In genomic region chr3:101448765-101449164, GRCm38 (mm10) we compare ENCODE assay signal across 14 mouse cellular contexts.
DNase-seq lines count a peak whose midpoint lies in the region; ATAC-seq and TF ChIP-seq lines count a peak whose summit lies in the region.
"Had no signal": no experiment of that assay in that cellular context is flagged by ENCODE, and none has a peak within 500 bp of the region (broad histone marks: within the 10 kb centered on the region; RNA-seq: fewer than 3 reads in every experiment).

No protein-coding gene starts in this region.

- peak; percentile 52 for ATAC-seq in hindbrain, postnatal 0 days
- ATAC-seq in hindbrain, embryonic 12.5 days (ENCODE audit: low FRiP score) = no peak
- ATAC-seq in midbrain, embryonic 16.5 days = peak; percentile 61

- no peaks in the 10 kb centered on the region for H3K27me3 ChIP-seq in hindbrain, postnatal 0 days (ENCODE audit: insufficient read depth, low read length)
- no peaks in the 10 kb centered on the region for H3K27me3 ChIP-seq in hindbrain, embryonic 12.5 days
- no peaks in the 10 kb centered on the region for H3K27me3 ChIP-seq in midbrain, embryonic 16.5 days (ENCODE audit: control insufficient read depth, insufficient read depth, low read depth, low read length)
- H3K27me3 ChIP-seq: embryonic facial prominence, embryonic 15.5 days; midbrain, embryonic 12.5 days had no signal

- no peak overlapping the region; the same call in 1 of the 2 replicates for H3K27ac ChIP-seq in hindbrain, postnatal 0 days
- no peak overlapping the region for H3K27ac ChIP-seq in hindbrain, embryonic 12.5 days
- H3K27ac ChIP-seq in midbrain, embryonic 16.5 days (ENCODE audit: low read length) = peak overlapping the region; percentile 71
- H3K27ac ChIP-seq: embryonic facial prominence, embryonic 15.5 days; midbrain, embryonic 12.5 days had no signal

- WGBS in hindbrain, postnatal 0 days = 55% methylated on average over 3 of the region's 3 CpGs
- WGBS in hindbrain, embryonic 12.5 days = 85% methylated on average over 3 of the region's 3 CpGs
- 62% methylated on average over 3 of the region's 3 CpGs for WGBS in midbrain, embryonic 16.5 days

- H3K4me1 ChIP-seq in hindbrain, postnatal 0 days (ENCODE audit: insufficient read depth, low read length) = no peaks in the 10 kb centered on the region
- H3K4me1 ChIP-seq in hindbrain, embryonic 12.5 days = peaks cover 17% of the 10 kb centered on the region
- H3K4me1 ChIP-seq in midbrain, embryonic 16.5 days (ENCODE audit: control insufficient read depth, insufficient read depth, low read length) = peaks cover 15% of the 10 kb centered on the region
- H3K4me1 ChIP-seq: midbrain, embryonic 12.5 days had no signal

- DNase-seq in hindbrain, postnatal 0 days (ENCODE audit: low spot score) = no peak
- peak; percentile 78 for DNase-seq in NIH3T3 (ENCODE audit: low read depth)
- peak; percentile 66 to 67 for DNase-seq in layer of hippocampus, adult 8-10 months (ENCODE audit: low spot score in 2 of 2)
- no peak for DNase-seq in cerebellum, adult 8-10 months
- DNase-seq in kidney, postnatal 14 days = no peak
- no peak for DNase-seq in heart, adult 9 months (ENCODE audit: low spot score in 2 of 2)
- DNase-seq: cerebellum, postnatal 36 days; gastrocnemius, postnatal 36 days; kidney, adult 11 months; lung, embryonic 14.5 days had no signal

- H3K9ac ChIP-seq in hindbrain, postnatal 0 days (replicated peaks; ENCODE audit: low read length) = no peak overlapping the region
- H3K9ac ChIP-seq in hindbrain, embryonic 12.5 days = no peak overlapping the region
- H3K9ac ChIP-seq in midbrain, embryonic 16.5 days (ENCODE audit: low read depth, low read length) = no peak overlapping the region
- H3K9ac ChIP-seq: embryonic facial prominence, embryonic 15.5 days; lung, embryonic 14.5 days; midbrain, embryonic 12.5 days had no signal

- H3K4me3 ChIP-seq in hindbrain, postnatal 0 days (ENCODE audit: low read length) = no peak overlapping the region
- no peak overlapping the region for H3K4me3 ChIP-seq in hindbrain, embryonic 12.5 days
- H3K4me3 ChIP-seq in midbrain, embryonic 16.5 days (ENCODE audit: low read depth, low read length) = no peak overlapping the region
- H3K4me3 ChIP-seq: embryonic facial prominence, embryonic 15.5 days; midbrain, embryonic 12.5 days had no signal

- no peaks in the 10 kb centered on the region for H3K9me3 ChIP-seq in hindbrain, postnatal 0 days (ENCODE audit: low read length)
- no peaks in the 10 kb centered on the region for H3K9me3 ChIP-seq in hindbrain, embryonic 12.5 days (replicated peaks)
- H3K9me3 ChIP-seq in midbrain, embryonic 16.5 days (replicated peaks; ENCODE audit: control insufficient read depth, low read length, poor library complexity, severe bottlenecking) = no peaks in the 10 kb centered on the region
- H3K9me3 ChIP-seq: embryonic facial prominence, embryonic 15.5 days; midbrain, embryonic 12.5 days had no signal

- TF ChIP-seq CTCF in hindbrain, postnatal 0 days (IDR thresholded peaks at IDR 0.05; ENCODE audit: low read depth) = no peak

- peaks cover 5% of the 10 kb centered on the region; the same call in 1 of the 2 replicates for H3K36me3 ChIP-seq in hindbrain, postnatal 0 days (ENCODE audit: insufficient read depth, low read length)
- peaks cover 31% of the 10 kb centered on the region for H3K36me3 ChIP-seq in hindbrain, embryonic 12.5 days
- H3K36me3 ChIP-seq in midbrain, embryonic 16.5 days (ENCODE audit: control insufficient read depth, insufficient read depth, low read length) = 0 out of 2 replicates have a peak, but pooled peaks cover 2% of the 10 kb centered on the region

- no peak overlapping the region for H3K4me2 ChIP-seq in hindbrain, postnatal 0 days (ENCODE audit: low read depth, low read length)
- no peak overlapping the region for H3K4me2 ChIP-seq in hindbrain, embryonic 12.5 days (replicated peaks)
- no peak overlapping the region; the same call in 1 of the 2 replicates for H3K4me2 ChIP-seq in midbrain, embryonic 16.5 days (ENCODE audit: low read length)
- H3K4me2 ChIP-seq: embryonic facial prominence, embryonic 15.5 days; lung, embryonic 14.5 days; midbrain, embryonic 12.5 days had no signal

Comparison
In these comparisons a context has a peak if more than half of its experiments do, and no peak if none do; other contexts are left out.
1. DNase-seq: peak in NIH3T3 (single experiment) and layer of hippocampus, adult 8-10 months (2 of 2); none in hindbrain, postnatal 0 days (single experiment), cerebellum, adult 8-10 months (single experiment), kidney, postnatal 14 days (single experiment) and heart, adult 9 months (0 of 2).